Mouse (Mus musculus): Measurements from ENCODE around the gene Ppp2r5a.

The Ppp2r5a gene

GRCm38 (mm10) chr1:191417111-191417510 lies 14.0 kb upstream of the Ppp2r5a start:
- no peak for DNase-seq (ENCODE audit: low spot score)

- DNase-seq (ENCODE audit: low spot score), result no peak
Observed at GRCm38 (mm10) chr1:191416611-191417010, 13.5 kb upstream of the Ppp2r5a start.

- DNase-seq (ENCODE audit: low spot score), result peak; percentile 53
Observed at GRCm38 (mm10) chr1:191414432-191414831, 11.4 kb upstream of the Ppp2r5a start.

- DNase-seq (ENCODE audit: low spot score), result no peak
Observed at GRCm38 (mm10) chr1:191413691-191414415, 10.8 kb upstream of the Ppp2r5a start.

GRCm38 (mm10) chr1:191410294-191411036 lies 7.4 kb upstream of the Ppp2r5a start:
- no peak for DNase-seq (ENCODE audit: low spot score)

- DNase-seq (ENCODE audit: low spot score), result no peak
Observed at GRCm38 (mm10) chr1:191407246-191407645, 4.2 kb upstream of the Ppp2r5a start.

- no peak for DNase-seq (ENCODE audit: low spot score)
Observed at GRCm38 (mm10) chr1:191406516-191406915, 3.4 kb upstream of the Ppp2r5a start.

- no peak for DNase-seq (ENCODE audit: low spot score)
Observed at GRCm38 (mm10) chr1:191404721-191405329, 1.8 kb upstream of the Ppp2r5a start.

GRCm38 (mm10) chr1:191404301-191404700 lies 1.2 kb upstream of the Ppp2r5a start:
- DNase-seq (ENCODE audit: low spot score), result no peak

GRCm38 (mm10) chr1:191402506-191402905 lies 566 bp downstream of the Ppp2r5a start:
- no peak for DNase-seq (ENCODE audit: low spot score)

GRCm38 (mm10) chr1:191396897-191397849 lies 5.9 kb downstream of the Ppp2r5a start:
- peak; percentile 100 for DNase-seq (ENCODE audit: low spot score)

- peak; percentile 55 for DNase-seq (ENCODE audit: low spot score)
Observed at GRCm38 (mm10) chr1:191396446-191396845, 6.6 kb downstream of the Ppp2r5a start.

- DNase-seq (ENCODE audit: low spot score), result peak; percentile 43
Observed at GRCm38 (mm10) chr1:191395871-191396433, 7.1 kb downstream of the Ppp2r5a start.

GRCm38 (mm10) chr1:191395200-191395599 lies 7.9 kb downstream of the Ppp2r5a start:
- no peak for DNase-seq (ENCODE audit: low spot score)

- no peak for DNase-seq (ENCODE audit: low spot score)
Observed at GRCm38 (mm10) chr1:191394126-191394525, 8.9 kb downstream of the Ppp2r5a start.

GRCm38 (mm10) chr1:191393536-191393935 lies 9.5 kb downstream of the Ppp2r5a start:
- no peak for DNase-seq (ENCODE audit: low spot score)

- DNase-seq (ENCODE audit: low spot score), result peak; percentile 69
Observed at GRCm38 (mm10) chr1:191391311-191391710, 11.8 kb downstream of the Ppp2r5a start.

GRCm38 (mm10) chr1:191384786-191385430 lies 18.2 kb downstream of the Ppp2r5a start:
- DNase-seq (ENCODE audit: low spot score), result no peak

- DNase-seq (ENCODE audit: low spot score), result peak; percentile 19
Observed at GRCm38 (mm10) chr1:191381955-191382736, 20.9 kb downstream of the Ppp2r5a start.

- no peak for DNase-seq (ENCODE audit: low spot score)
Observed at GRCm38 (mm10) chr1:191380843-191381242, 22.2 kb downstream of the Ppp2r5a start.

All from layer of hippocampus, adult 11-12 months (tissue).